Mouse (Mus musculus) heart, postnatal 0 days (tissue): ENCODE measurements around the gene Hirip3. TPM values are rescaled to one million over a fixed set of nuclear protein-coding genes. Genes with fewer than 3 reads are reported as not detected.

Experiments
- ATAC-seq: fragments of 200-750 bp; cut with Nextera tagmentation; 2 replicates; pipeline ENCODE4 v1.8.0; 2017; ENCODE audit warnings: low read depth, moderate number of reproducible peaks, moderate library complexity; ENCODE audit not compliant: insufficient read depth
- DNase-seq: peaks from one replicate; pipeline ENCODE4 v3.0.0-alpha.2; 2016; ENCODE audit warnings: low spot score
- H3K27ac ChIP-seq: fragments of 300-500 bp; sonication (generic); 2 replicates; pipeline ENCODE4 v1.5.1; 2014; ENCODE audit warnings: low read depth, mild to moderate bottlenecking
- H3K27me3 ChIP-seq: fragments of 300-500 bp; sonication (generic); 2 replicates; pipeline ENCODE4 v1.6.1; 2014; ENCODE audit warnings: low read length, mixed read lengths; ENCODE audit not compliant: control insufficient read depth, insufficient read depth
- H3K36me3 ChIP-seq: fragments of 300-500 bp; sonication (generic); replicated peaks from 2 replicates; pipeline ENCODE4 v1.6.1; 2014; ENCODE audit warnings: low read length, mixed read lengths; ENCODE audit not compliant: control insufficient read depth, insufficient read depth
- H3K4me1 ChIP-seq: fragments of 300-500 bp; sonication (generic); 2 replicates; pipeline ENCODE4 v1.6.1; 2014; ENCODE audit warnings: antibody characterized with exemption; ENCODE audit not compliant: control insufficient read depth, insufficient read depth
- H3K4me2 ChIP-seq: fragments of 300-500 bp; sonication (generic); 2 replicates; pipeline ENCODE4 v1.6.1; 2014; ENCODE audit warnings: low read depth, mild to moderate bottlenecking, low read length, moderate library complexity
- H3K4me3 ChIP-seq: fragments of 300-500 bp; sonication (generic); 2 replicates; pipeline ENCODE4 v1.5.1; 2014; ENCODE audit warnings: low read depth, low read length
- H3K9ac ChIP-seq: fragments of 300-500 bp; sonication (generic); replicated peaks from 2 replicates; pipeline ENCODE4 v1.6.1; 2014; ENCODE audit warnings: low read depth, low read length, mixed read lengths
- H3K9me3 ChIP-seq: fragments of 300-500 bp; sonication (generic); replicated peaks from 2 replicates; pipeline ENCODE4 v1.6.1; 2016; ENCODE audit warnings: low read length; ENCODE audit not compliant: control insufficient read depth
- CTCF ChIP-seq: IDR thresholded peaks from 2 replicates; pipeline ENCODE4 v1.5.1; 2016; ENCODE audit warnings: antibody characterized with exemption, control low read depth, low read depth
- EP300 ChIP-seq: IDR thresholded peaks from 2 replicates; pipeline ENCODE4 v1.6.1; 2016; ENCODE audit warnings: antibody characterized with exemption, low read depth
- WGBS: fragments of 180-500 bp; shearing (Covaris S2); extraction: QIAGEN DNeasy Blood & Tissue Kit; methylation state at CpG from one replicate; pipeline ENCODE4 v1.1.7; 2014; 5-methylcytosine and 5-hydroxymethylcytosine counted together
- polyA plus RNA-seq: library from polyadenylated mRNA; unstranded; fragments of >200 nt; fragmentation: Nextera tagmentation; extraction: Ambion mirVana; gene quantifications from 2 replicates; pipeline ENCODE4 v1.2.1, GENCODE M21; 2015
- total RNA-seq: library from RNA; depleted of rRNA; stranded (reverse); fragments of >200 nt; gene quantifications from 2 replicates; pipeline ENCODE4 v1.2.3, GENCODE M21; 2014; ENCODE audit warnings: low replicate concordance; rRNA removed

Hirip3 gene
- 2.6 and 5.3 TPM in 2 replicates for total RNA-seq
- polyA plus RNA-seq = 6.6 and 8.6 TPM in 2 replicates

GRCm38 (mm10) chr7:126861429-126862130 is at the start of gene Hirip3:
TSS of gene Hirip3 (plus strand) at chr7:126861972.
- 1% methylated on average over 42 of the region's 42 CpGs for WGBS
- Histone ChIP-seq H3K27ac (peak within 1 kb of the TSS; percentile 62; the same call in 1 of the 2 replicates), H3K4me2 (peak within 1 kb of the TSS; percentile 70), H3K9me3 (no peaks in the 10 kb centered on the region), H3K36me3 (peaks cover 59% of the 10 kb centered on the region), H3K4me1 (peaks cover 16% of the 10 kb centered on the region), H3K9ac (peak within 1 kb of the TSS; percentile 62), H3K27me3 (no peaks in the 10 kb centered on the region), H3K4me3 (peak within 1 kb of the TSS; percentile 73)
- no peak for TF ChIP-seq EP300
- no peak for TF ChIP-seq CTCF
- peak; percentile 95 for ATAC-seq
- DNase-seq = peak; percentile 95

DNA sequence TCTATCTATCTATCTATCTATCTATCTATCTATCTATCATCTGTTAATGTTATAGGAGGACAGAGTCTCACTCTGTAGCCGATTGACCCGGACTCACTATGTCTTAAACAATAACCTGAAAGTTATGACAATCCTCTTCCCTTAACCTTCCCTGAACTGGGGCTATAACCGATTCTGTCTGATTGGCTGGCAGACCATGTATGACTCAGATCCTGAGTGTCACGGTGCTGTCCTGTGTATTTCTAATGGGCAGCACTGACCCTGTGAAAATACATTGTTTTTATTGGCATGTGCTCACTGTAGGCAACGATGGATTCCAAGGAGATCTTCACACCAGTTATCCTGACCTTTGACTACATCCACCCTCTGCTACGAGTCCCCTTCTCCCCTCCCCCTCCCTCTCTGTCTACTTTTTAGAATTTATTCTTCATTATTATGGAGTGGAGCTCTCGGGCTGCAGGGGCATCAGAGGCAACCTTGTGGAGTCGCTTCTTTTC is 46.0 kb upstream of the Hirip3 start:
- H3K9ac ChIP-seq = no peak overlapping the region
- no peak overlapping the region for H3K4me2 ChIP-seq
- no peak for DNase-seq
- TF ChIP-seq CTCF (no peak), EP300 (no peak)
- H3K27ac ChIP-seq = no peak overlapping the region
- 63% methylated on average over 8 of the region's 8 CpGs for WGBS
- no peak for ATAC-seq
- no peaks in the 10 kb centered on the region for H3K4me1 ChIP-seq
- H3K4me3 ChIP-seq = no peak overlapping the region
- H3K9me3 ChIP-seq = no peaks in the 10 kb centered on the region
- no peaks in the 10 kb centered on the region for H3K36me3 ChIP-seq
- no peaks in the 10 kb centered on the region for H3K27me3 ChIP-seq

- H3K4me1 ChIP-seq = no peaks in the 10 kb centered on the region
- H3K36me3 ChIP-seq = no peaks in the 10 kb centered on the region
- TF ChIP-seq CTCF = no peak
- TF ChIP-seq EP300 = no peak
- no peaks in the 10 kb centered on the region for H3K27me3 ChIP-seq
- no peaks in the 10 kb centered on the region for H3K9me3 ChIP-seq
- DNase-seq (no peak), ATAC-seq (no peak)
- H3K4me2 ChIP-seq = no peak overlapping the region
- H3K9ac ChIP-seq = no peak overlapping the region
- 80% methylated on average over 8 of the region's 8 CpGs for WGBS
- H3K27ac ChIP-seq = no peak overlapping the region
- no peak overlapping the region for H3K4me3 ChIP-seq
These were observed 45.3 kb upstream of the Hirip3 start for GRCm38 (mm10) chr7:126816494-126816893.

GRCm38 (mm10) chr7:126817595-126817994 is 44.2 kb upstream of the Hirip3 start:
- H3K9me3 ChIP-seq = no peaks in the 10 kb centered on the region
- DNase-seq = no peak
- WGBS = 80% methylated on average over 7 of the region's 7 CpGs

DNA sequence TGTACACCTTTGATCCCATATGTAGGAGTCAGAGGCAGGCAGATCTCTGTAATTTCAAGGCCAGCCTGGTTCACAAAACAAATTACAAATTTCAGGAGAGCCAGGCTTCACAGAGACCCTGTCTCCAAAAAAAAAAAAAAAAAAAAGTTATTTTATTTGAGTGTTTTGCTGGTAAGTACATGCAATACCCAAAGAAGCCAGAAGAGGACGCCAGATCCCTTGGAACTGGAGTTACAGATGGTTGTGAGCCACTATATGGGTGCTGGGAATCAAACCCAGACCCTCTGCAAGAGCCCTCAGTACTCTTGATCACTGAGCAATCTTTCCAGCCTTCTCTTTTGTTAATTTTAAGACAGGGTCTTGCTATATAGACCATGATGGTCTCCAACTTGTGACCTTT is 43.0 kb upstream of the Hirip3 start:
- Histone ChIP-seq H3K4me1 (no peaks in the 10 kb centered on the region; the same call in 1 of the 2 replicates), H3K4me2 (no peak overlapping the region), H3K4me3 (no peak overlapping the region), H3K36me3 (no peaks in the 10 kb centered on the region), H3K9ac (no peak overlapping the region), H3K9me3 (no peaks in the 10 kb centered on the region), H3K27ac (no peak overlapping the region), H3K27me3 (peaks cover 18% of the 10 kb centered on the region)
- 17% methylated on average over 1 of the region's 1 CpGs for WGBS
- ATAC-seq (no peak), DNase-seq (no peak)
- TF ChIP-seq EP300 (no peak), CTCF (no peak; the same call in 1 of the 2 replicates)

More at GRCm38 (mm10) chr7:126817595-126817994, 44.2 kb upstream of the Hirip3 start:
- H3K4me3 ChIP-seq = no peak overlapping the region
- H3K9ac ChIP-seq = no peak overlapping the region
- no peak overlapping the region for H3K4me2 ChIP-seq
- peaks cover 6% of the 10 kb centered on the region for H3K27me3 ChIP-seq
- TF ChIP-seq EP300 = no peak
- no peak for TF ChIP-seq CTCF
- no peaks in the 10 kb centered on the region for H3K4me1 ChIP-seq
- H3K27ac ChIP-seq = no peak overlapping the region
- ATAC-seq = no peak
- no peaks in the 10 kb centered on the region for H3K36me3 ChIP-seq
